Mouse (Mus musculus): ENCODE measurements around the gene Uchl4.
"Not testable (repeated sequence)": the region's sequence is repeated elsewhere in the genome, so short reads cannot be mapped to it uniquely, and the experiment has no call there.

The Uchl4 gene

DNA sequence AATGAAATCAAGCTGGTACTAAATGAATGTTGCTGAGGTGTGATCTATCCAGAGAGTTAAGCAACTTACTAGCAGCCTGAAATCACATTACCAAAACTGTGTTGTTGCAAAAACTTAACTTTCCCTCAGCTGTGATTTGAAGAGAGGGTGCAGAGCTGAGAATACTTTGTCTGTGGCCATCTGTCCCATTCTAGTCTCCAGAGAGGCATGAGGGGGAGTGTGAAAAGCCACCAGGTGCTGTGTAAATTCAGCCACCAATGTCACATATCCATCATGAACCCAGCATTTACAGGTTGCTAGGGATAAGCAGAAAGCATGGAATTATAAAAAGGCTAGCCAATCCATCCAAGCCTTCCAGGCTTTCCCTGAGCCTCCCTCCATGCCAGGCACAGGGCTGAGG lies 6.0 kb upstream of the Uchl4 start:
- intact Hi-C loops (cut with DNase I): no loop called here

GRCm38 (mm10) chr9:64231171-64231570 lies 3.8 kb upstream of the Uchl4 start:
- intact Hi-C loops (cut with DNase I): no loop called here

GRCm38 (mm10) chr9:64231674-64232073 lies 3.3 kb upstream of the Uchl4 start:
- intact Hi-C loops (cut with DNase I): no loop called here

GRCm38 (mm10) chr9:64232257-64232957 lies 2.6 kb upstream of the Uchl4 start:
- intact Hi-C loops (cut with DNase I): no loop called here

DNA sequence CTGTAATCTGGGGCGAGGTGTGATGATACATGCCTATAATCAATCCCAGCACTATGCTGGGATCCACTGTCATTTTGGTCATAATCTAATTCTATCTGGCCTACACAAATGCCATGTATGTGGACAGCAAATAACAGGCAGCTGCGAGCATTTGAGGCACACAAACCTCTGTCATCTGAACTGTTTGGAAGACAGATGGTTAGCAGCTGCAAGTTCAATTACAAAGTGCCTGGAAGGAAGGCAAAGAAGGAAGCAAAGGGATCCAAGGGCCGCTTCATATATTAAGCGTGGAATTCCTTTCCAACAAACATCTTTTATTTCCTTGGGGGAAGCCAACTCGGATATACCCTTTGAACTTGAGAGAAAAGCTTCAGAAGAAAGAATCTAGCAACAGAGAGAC lies 1.3 kb upstream of the Uchl4 start:
- intact Hi-C loops (cut with DNase I): no loop called here

DNA sequence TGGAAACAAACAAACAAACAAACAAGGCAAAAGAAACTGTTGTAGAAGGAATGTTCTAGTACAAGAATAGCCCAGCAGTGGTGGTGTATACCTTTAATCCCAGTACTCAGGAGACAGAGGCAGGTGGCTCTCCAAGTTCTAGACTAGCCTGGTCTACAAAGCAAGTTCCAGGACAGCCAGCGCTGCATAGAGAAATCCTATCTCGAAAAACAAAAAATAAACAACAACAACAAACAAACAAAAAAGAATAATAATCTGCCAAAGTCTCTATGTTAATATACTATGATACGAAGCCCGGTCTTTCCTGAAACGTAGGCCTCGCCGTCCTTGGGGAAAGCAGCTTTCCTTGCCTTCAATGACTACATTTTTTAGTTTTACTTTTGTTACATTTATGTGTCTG lies 1.1 kb downstream of the Uchl4 start:
- intact Hi-C loops (cut with DNase I): no loop called here

DNA sequence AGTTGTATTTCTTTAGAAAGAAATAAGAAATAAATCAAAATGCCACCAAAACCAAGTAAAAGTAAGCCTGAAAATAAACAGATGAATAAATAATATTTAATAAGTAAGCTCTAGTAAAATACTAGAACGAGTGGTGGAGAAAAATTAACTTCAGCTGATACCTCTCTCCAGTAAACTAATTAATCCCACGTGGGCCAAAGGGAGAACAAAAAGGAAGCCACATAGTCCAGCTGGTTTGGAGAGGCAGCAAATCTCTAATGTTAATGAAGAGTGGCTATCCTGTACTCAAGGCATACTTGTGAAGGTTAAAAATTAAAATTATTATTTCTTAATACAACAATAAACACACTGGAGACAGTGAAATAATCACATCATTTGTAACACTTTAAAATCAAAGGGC lies 5.1 kb downstream of the Uchl4 start:
- intact Hi-C loops (cut with DNase I): no loop called here

GRCm38 (mm10) chr9:64240681-64241080 lies 5.7 kb downstream of the Uchl4 start:
- intact Hi-C loops (cut with DNase I): no loop called here

DNA sequence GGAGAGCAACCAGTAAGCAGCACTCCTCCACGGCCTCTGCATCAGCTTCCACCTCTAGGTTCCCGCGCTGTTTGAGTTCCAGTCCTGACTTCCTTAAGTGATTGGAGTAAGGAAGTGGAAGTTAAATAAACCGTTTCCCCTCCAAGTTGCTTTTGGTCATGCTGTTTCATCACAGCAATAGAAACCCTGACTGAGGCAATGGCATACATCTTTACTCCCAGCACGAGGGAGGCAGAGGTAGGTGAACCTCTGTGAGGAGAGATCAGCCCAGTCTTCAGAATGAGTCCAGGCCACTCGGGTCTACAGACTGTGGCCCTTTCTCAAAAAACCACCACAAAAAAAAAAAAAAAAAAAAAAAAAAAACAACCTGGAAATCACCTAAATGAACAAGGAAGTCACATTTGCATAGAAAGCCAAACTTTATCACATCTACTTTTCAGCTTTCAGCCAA lies 7.4 kb downstream of the Uchl4 start:
- intact Hi-C loops (cut with DNase I): no loop called here

GRCm38 (mm10) chr9:64249371-64249770 lies 14.4 kb downstream of the Uchl4 start:
- intact Hi-C loops (cut with DNase I): no loop called here

DNA sequence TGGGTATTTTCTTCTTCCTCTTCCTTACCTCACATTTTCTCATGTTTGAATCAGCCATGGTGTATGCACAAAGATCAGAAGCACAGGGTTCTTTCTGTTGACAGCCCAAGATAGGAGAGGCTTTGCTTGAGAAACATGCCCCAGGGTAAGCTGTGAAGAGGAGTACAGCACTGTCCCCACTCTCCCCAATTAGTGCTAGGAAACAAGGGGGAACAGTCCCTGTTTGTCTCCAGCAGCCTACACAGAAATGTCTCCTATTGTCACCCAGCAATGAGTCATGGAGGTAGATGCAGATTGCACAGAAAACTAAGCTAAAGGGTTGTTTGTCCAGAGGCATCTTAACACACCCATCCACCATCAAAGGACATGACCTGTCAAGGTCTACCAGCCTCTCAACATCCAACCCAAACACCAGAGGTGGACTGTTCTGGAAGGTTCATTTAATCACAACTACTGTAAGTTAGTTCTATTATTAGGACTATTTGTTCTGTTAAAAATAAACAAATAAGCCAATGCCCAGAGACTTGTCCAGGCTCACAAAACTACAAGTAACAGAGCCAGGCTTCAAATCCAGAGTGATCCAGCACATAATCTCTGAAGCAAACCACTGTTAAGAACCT lies 15.2 kb downstream of the Uchl4 start:
- intact Hi-C loops (cut with DNase I): loop anchor here (10.0 kb wide), 1 partner anchor 105 kb away; no protein-coding TSS in a partner anchor

DNA sequence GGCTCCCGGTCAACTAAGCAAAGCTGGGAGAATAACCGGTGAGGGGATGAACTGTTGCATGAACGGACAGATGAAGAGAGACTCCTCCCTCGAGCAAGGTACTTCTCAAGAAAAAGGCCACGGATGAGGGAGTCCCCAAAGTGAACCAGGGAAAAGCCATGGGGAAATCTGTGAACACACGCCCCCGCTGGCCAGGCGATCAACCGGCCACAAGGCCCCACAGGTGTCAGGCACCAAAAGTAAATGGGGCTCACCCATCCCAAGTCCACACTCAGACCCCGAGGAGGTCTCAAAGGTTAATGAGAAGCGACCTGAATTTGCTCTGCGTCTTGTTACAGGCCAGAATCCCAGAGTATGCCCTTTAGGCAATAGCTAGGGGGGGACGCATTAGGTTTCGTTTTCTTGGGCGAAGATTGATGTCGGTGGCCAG lies 17.6 kb downstream of the Uchl4 start:
- intact Hi-C loops (cut with DNase I): loop anchor here (2.0 to 10.0 kb wide), 2 partner anchors 74 to 108 kb away; partner anchors contain the start of gene Snapc5

DNA sequence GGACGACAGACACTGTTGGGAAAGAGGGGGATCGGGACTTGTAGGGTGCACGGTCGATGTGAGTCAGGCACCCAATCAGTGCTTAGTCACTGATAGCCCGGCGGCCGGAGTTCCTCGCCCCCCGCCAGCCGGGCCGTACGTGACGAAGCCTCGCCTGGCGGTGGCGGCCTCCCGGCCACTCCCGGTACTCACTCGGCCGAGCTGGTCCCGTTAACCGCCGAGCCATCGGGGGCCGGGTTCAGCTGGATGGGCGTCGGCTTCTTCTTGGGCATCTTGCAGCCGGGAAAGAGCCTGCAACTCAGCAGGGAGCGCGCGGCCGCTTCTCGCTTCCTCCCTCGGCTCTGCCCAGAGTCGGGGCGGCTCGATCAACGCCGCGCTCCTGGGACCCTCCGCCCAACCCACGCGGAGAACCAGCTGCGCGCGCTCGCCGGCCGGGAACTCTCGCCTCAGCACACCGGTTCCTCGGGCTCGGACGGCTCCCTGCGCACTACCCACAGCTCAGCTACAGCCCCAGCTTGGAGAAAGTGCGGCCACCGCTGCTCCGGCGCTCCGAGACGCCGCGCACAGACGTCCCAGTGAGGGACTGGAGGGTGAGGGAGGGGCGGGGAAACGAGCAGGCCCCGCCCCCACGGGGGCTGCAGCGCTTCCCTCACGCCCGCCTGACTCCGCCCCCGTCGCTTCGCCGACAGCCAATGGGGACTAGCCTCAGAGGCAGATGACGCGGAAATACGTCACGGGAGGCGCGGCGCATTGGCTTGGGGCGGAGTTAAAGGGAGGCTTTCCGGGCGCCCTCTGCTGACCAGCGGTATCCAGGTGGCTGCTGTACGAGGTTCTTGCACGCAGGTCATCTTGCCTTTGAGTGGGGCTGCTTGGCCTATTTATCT lies 18.3 kb downstream of the Uchl4 start, which contains the start of gene Map2k1:
Map2k1 (minus strand) TSS at position 611 of the 884 bp plus-strand sequence.
- intact Hi-C loops (cut with DNase I): loop anchor here (2.0 to 10.0 kb wide), 2 partner anchors 74 to 108 kb away; partner anchors contain the start of gene Snapc5

- intact Hi-C loops (cut with DNase I): loop anchor here (10.0 kb wide), 1 partner anchor 111 kb away; no protein-coding TSS in a partner anchor
Observed at GRCm38 (mm10) chr9:64255422-64255821, 20.4 kb downstream of the Uchl4 start.

GRCm38 (mm10) chr9:64256204-64256603 lies 21.2 kb downstream of the Uchl4 start:
- intact Hi-C loops (cut with DNase I): loop anchor here (10.0 kb wide), 1 partner anchor 111 kb away; no protein-coding TSS in a partner anchor

GRCm38 (mm10) chr9:64259906-64260305 lies 24.9 kb downstream of the Uchl4 start:
- intact Hi-C loops (cut with DNase I): loop anchor here (10.0 kb wide), 1 partner anchor 115 kb away; no protein-coding TSS in a partner anchor

DNA sequence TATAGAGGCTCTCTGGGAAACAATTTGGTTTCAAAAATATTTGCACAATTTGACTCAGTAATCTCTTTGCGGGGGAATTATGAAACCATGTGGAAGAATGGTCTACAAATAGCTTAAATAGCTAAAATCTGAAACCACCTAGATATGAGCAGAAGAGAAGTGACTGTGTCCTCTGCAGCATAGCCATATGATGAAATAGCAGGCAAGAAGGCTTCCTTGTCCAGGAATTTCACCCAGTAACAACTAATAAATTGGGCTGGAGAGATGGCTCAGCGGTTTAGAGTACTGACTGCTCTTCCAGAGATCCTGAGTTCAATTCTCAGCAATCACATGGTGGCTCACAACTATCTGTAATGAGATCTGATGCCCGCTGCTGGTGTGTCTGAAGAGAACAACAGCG lies 26.0 kb downstream of the Uchl4 start:
- intact Hi-C loops (cut with DNase I): no loop called here

GRCm38 (mm10) chr9:64264813-64265212 lies 29.8 kb downstream of the Uchl4 start:
- intact Hi-C loops (cut with DNase I): no loop called here

DNA sequence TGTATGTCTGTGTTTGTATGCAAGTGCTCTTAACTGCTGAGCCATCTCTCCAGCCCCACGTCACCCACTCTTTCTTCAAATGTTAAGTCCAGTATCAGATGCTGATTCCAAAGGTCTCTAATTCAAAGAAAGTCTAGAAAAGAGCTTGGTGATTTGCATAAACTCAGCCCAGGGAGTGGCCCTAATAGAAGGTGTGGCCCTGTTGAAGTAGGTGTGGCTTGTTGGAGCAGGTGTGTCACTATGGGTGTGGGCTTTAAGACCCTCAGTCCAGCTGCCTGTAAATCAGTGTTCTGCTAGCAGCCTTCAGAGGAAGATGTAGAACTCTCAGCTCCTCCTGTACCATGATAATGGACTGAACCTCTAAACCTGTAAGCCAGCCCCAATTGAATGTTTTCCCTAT lies 32.2 kb downstream of the Uchl4 start:
- intact Hi-C loops (cut with DNase I): no loop called here

GRCm38 (mm10) chr9:64268196-64268595 lies 33.2 kb downstream of the Uchl4 start:
- intact Hi-C loops (cut with DNase I): no loop called here

DNA sequence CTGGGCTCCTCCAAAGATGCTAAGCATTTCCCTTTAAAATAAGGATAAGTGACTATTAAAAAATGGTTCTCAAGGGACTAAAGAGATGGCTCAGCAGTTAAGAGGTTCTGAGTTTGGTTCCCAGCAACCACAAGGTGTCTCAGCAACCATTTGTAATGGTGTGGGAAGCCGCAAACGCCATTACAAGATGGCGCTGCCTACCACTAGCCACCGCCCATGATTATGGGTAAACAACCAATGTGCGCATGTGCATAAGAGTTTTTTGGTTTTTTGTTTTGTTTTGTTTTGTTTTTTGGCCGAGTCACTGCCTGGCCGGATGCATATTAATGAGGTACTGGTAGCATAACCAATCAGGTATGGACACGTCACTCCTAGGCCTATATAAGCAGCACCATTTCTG lies 33.8 kb downstream of the Uchl4 start:
- intact Hi-C loops (cut with DNase I): not testable (repeated sequence)

All from adrenal gland (tissue).